Mouse (Mus musculus) forebrain, embryonic 10.5 days (tissue): ENCODE measurements around the gene L3mbtl3. TPM values are rescaled to one million over a fixed set of nuclear protein-coding genes. Genes with fewer than 3 reads are reported as not detected.

Experiments used
- DNase-seq: peaks from one replicate; pipeline ENCODE4 v3.0.0-alpha.2; 2017; ENCODE audit warnings: low spot score; ENCODE audit errors: extremely low spot score
- H3K27ac ChIP-seq: fragments of 300-500 bp; sonication (generic); 2 replicates; pipeline ENCODE4 v1.5.1; 2016; ENCODE audit warnings: mild to moderate bottlenecking
- H3K27me3 ChIP-seq: fragments of 300-500 bp; sonication (generic); 2 replicates; pipeline ENCODE4 v1.6.1; 2016; ENCODE audit warnings: mild to moderate bottlenecking; ENCODE audit not compliant: poor library complexity, severe bottlenecking
- H3K36me3 ChIP-seq: fragments of 300-500 bp; sonication (generic); replicated peaks from 2 replicates; pipeline ENCODE4 v1.6.1; 2016; ENCODE audit warnings: mild to moderate bottlenecking, moderate library complexity
- H3K4me1 ChIP-seq: fragments of 300-500 bp; sonication (generic); 2 replicates; pipeline ENCODE4 v1.6.1; 2016
- H3K4me3 ChIP-seq: fragments of 300-500 bp; sonication (generic); 2 replicates; pipeline ENCODE4 v1.5.1; 2016; ENCODE audit warnings: mild to moderate bottlenecking, moderate library complexity
- H3K9me3 ChIP-seq: fragments of 300-500 bp; sonication (generic); 2 replicates; pipeline ENCODE4 v1.6.1; 2016; ENCODE audit warnings: mild to moderate bottlenecking, moderate library complexity
- WGBS: fragments of 180-500 bp; shearing (Covaris S2); methylation state at CpG from one replicate; pipeline ENCODE4 v1.1.7; 2016; 5-methylcytosine and 5-hydroxymethylcytosine counted together
- polyA plus RNA-seq: library from polyadenylated mRNA; unstranded; fragments of >200 nt; fragmentation: Nextera tagmentation; extraction: Ambion mirVana; gene quantifications from 2 replicates; pipeline ENCODE4 v1.2.1, GENCODE M21; 2016

Gene L3mbtl3
- polyA plus RNA-seq, 1 experiment from 2014 or later: 18.5 TPM

DNA sequence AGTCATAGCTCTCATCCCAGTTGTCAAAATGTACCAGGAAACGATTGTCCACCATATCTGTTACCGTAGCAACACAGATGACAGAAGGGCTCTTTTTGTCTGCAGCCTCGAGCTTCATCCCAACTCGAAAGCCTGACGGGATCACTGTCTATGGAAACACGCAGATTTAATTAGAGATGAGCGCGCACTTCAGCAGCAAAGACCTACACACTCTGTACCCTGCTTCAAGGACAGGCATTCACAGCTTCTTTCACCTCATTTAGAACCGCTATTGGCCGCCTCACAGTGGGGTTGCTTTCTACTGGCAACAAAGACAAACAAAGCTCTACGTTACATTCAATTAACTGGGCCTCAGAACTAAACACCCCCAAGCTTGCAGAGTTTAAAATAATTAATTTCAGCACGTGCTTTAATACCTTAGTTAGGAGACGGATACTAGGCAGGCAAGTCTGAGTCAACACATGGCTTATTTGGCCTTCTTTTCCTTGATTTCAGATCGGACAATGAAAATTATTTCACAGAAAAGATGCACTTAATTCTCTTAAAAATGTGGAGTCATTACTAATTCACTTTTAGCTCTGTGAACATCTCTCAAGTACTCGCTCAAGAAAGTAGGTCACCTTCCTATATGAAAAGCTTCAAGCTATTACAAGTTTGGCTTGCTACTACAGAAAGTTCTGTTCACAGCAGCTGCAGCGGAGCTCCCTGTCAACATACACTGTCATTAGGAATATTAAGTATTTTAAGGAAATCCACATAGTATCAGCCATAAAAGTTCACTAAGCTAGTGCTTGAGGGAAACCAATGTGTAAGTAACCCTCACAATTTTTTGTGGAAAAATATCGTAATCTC lies 47.9 kb downstream of the L3mbtl3 start:
- H3K27me3 ChIP-seq: peaks cover 74% of the 10 kb centered on the region
- H3K4me1 ChIP-seq: peaks cover 26% of the 10 kb centered on the region
- H3K27ac ChIP-seq: no peak overlapping the region
- no peak overlapping the region for H3K4me3 ChIP-seq
- no peaks in the 10 kb centered on the region for H3K9me3 ChIP-seq
- 27% methylated on average over 17 of the region's 17 CpGs for WGBS
- DNase-seq: peak; percentile 58
- peaks cover 74% of the 10 kb centered on the region for H3K36me3 ChIP-seq

DNA sequence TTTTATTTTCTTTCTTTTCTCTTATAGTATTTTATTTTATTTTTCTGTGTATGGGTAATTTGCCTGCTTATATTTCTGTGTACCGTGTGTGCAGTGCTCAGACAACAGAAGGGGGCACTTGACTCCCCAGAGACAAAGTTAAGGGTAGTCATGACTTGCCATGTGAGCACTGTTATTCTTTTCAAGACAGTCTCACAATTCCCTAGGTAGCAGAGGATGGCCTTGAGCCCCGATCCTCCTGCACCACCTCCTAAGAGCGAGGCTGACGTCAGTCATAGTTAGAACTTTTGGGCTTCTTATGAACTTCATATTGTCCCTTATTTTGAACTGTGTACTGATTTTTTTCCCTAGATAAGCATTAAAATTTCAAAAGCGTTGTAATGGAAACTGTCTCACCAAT lies 48.5 kb downstream of the L3mbtl3 start:
- Histone ChIP-seq H3K4me1 (peaks cover 23% of the 10 kb centered on the region), H3K9me3 (no peaks in the 10 kb centered on the region), H3K27me3 (peaks cover 72% of the 10 kb centered on the region), H3K36me3 (peaks cover 75% of the 10 kb centered on the region), H3K4me3 (no peak overlapping the region), H3K27ac (no peak overlapping the region)
- DNase-seq: no peak
- WGBS: 72% methylated on average over 5 of the region's 5 CpGs

DNA sequence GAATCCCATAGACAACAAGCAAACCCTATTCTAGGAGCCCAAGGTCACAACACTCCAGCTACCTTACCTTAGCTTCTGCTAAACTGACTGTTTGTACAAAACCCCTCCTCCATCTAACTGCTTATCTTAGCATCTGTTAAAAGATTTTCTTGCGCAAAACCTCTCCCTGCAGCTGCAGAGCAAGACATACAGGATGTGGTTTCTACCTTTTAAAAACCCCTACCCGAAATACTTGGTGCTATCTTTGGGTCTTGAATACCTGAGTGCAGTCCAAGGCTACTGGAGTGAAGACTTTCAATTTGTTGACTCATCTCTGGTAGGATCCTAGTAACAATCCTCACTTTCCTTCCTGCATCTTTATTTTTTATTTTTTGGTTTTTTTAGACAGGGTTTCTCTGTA lies 50.5 kb downstream of the L3mbtl3 start:
- WGBS: 93% methylated on average over 2 of the region's 2 CpGs

GRCm38 (mm10) chr10:26322344-26323051 lies 53.3 kb downstream of the L3mbtl3 start:
- WGBS: 83% methylated on average over 7 of the region's 7 CpGs
- no peak overlapping the region for H3K27ac ChIP-seq
- peaks cover 91% of the 10 kb centered on the region for H3K36me3 ChIP-seq

More for the DNA sequence above, 50.5 kb downstream of the L3mbtl3 start:
- Histone ChIP-seq H3K27me3 (peaks cover 54% of the 10 kb centered on the region), H3K4me3 (no peak overlapping the region), H3K9me3 (no peaks in the 10 kb centered on the region), H3K36me3 (peaks cover 81% of the 10 kb centered on the region), H3K4me1 (peaks cover 23% of the 10 kb centered on the region), H3K27ac (no peak overlapping the region)
- DNase-seq: no peak

DNA sequence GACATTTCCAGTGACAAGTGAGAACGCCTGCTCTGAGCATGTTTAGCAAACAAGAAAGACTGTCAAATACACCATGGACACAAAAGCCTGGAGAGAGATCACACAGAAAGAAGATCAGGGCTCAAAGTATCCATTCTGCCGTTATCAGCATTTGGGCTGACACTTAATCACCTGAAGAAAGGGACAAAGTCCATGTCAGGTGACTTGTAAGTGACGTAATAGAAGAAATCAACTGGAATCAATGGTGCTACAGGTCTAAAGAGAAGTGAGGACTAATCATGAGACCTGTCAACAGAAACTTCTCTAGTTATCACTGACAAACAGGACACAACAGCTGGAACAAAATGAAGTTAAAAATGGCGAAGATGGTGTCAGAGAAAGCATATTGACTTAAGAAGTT lies 55.1 kb downstream of the L3mbtl3 start:
- Histone ChIP-seq H3K27ac (no peak overlapping the region), H3K4me3 (no peak overlapping the region), H3K4me1 (no peaks in the 10 kb centered on the region), H3K36me3 (peaks cover 86% of the 10 kb centered on the region), H3K9me3 (no peaks in the 10 kb centered on the region), H3K27me3 (peaks cover 20% of the 10 kb centered on the region)
- WGBS: 96% methylated on average over 4 of the region's 4 CpGs
- no peak for DNase-seq

More at GRCm38 (mm10) chr10:26322344-26323051, 53.3 kb downstream of the L3mbtl3 start:
- Histone ChIP-seq H3K4me3 (no peak overlapping the region), H3K4me1 (peaks cover 4% of the 10 kb centered on the region), H3K9me3 (no peaks in the 10 kb centered on the region), H3K27me3 (peaks cover 33% of the 10 kb centered on the region)
- DNase-seq: no peak

GRCm38 (mm10) chr10:26314327-26314726 lies 61.4 kb downstream of the L3mbtl3 start:
- H3K27ac ChIP-seq: no peak overlapping the region
- no peak overlapping the region for H3K4me3 ChIP-seq
- no peak for DNase-seq
- no peaks in the 10 kb centered on the region for H3K4me1 ChIP-seq
- H3K9me3 ChIP-seq: no peaks in the 10 kb centered on the region
- H3K36me3 ChIP-seq: peaks cover 90% of the 10 kb centered on the region
- H3K27me3 ChIP-seq: no peaks in the 10 kb centered on the region
- WGBS: 88% methylated on average over 15 of the region's 15 CpGs

DNA sequence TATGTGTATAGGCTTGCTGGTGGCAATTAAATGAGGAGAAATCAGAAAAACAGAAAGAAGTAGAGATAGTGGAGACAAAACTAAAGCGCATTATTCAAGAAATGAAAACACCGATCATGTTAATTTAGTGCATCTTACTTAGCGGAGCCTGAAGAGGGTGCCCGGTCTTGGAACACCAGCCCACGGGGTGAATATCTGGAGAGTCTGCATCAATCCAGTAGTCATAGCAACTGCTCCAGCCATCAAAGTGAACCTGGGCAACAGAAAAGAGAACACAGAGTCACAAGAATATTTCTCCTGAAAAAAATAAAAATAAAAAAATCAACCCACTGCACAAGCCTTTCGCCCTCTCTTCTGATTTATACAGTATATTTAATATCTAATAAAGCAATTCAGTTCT lies 72.3 kb downstream of the L3mbtl3 start:
- Histone ChIP-seq H3K9me3 (no peaks in the 10 kb centered on the region), H3K4me3 (no peak overlapping the region), H3K4me1 (no peaks in the 10 kb centered on the region), H3K27me3 (no peaks in the 10 kb centered on the region), H3K27ac (no peak overlapping the region), H3K36me3 (peaks cover 75% of the 10 kb centered on the region)
- WGBS: 97% methylated on average over 6 of the region's 6 CpGs
- DNase-seq: no peak

DNA sequence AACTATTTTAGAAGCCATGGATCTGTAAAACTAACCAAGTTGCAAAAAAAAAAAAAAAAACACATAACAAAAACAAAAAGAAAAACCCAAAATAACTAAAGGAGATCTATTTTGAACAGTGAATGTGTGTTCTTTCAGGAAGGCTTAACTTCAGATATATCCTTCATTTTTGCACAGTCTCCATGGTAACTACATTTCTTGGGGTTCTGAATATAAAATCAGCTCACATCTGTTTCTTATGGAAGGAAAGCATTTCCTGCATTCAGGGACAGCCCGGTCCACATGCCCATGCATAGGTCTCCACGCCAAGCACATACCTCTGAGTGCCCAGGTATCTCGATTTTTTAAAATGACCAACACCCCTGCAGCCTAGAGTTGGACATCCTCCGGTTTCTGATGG lies 73.4 kb downstream of the L3mbtl3 start:
- DNase-seq: no peak
- WGBS: 93% methylated on average over 4 of the region's 4 CpGs
- H3K4me3 ChIP-seq: no peak overlapping the region
- H3K9me3 ChIP-seq: no peaks in the 10 kb centered on the region
- H3K4me1 ChIP-seq: no peaks in the 10 kb centered on the region
- H3K27me3 ChIP-seq: no peaks in the 10 kb centered on the region
- H3K36me3 ChIP-seq: peaks cover 76% of the 10 kb centered on the region
- no peak overlapping the region for H3K27ac ChIP-seq

DNA sequence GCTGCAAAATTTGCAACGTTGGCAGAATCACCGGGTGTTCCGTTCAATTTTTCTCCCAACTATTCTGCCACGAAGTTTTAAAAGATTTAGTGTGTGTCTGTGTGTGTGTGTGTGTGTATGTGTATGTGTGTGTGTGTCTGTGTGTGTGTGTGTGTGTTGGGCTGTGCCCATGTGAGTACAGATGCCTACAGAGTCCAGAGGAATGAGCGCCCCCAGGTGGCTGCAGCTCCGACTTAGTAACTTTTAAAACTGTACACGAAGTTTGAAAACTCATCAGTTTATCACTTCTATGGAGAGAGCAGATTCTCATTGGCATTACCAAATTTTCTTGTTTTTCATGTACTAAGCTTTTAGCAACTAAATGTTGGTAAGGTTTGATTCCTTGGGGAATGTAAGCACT lies 78.1 kb downstream of the L3mbtl3 start:
- Histone ChIP-seq H3K4me3 (no peak overlapping the region), H3K27ac (no peak overlapping the region), H3K27me3 (no peaks in the 10 kb centered on the region), H3K36me3 (peaks cover 84% of the 10 kb centered on the region), H3K9me3 (no peaks in the 10 kb centered on the region), H3K4me1 (no peaks in the 10 kb centered on the region)
- no peak for DNase-seq
- WGBS: 91% methylated on average over 7 of the region's 7 CpGs

DNA sequence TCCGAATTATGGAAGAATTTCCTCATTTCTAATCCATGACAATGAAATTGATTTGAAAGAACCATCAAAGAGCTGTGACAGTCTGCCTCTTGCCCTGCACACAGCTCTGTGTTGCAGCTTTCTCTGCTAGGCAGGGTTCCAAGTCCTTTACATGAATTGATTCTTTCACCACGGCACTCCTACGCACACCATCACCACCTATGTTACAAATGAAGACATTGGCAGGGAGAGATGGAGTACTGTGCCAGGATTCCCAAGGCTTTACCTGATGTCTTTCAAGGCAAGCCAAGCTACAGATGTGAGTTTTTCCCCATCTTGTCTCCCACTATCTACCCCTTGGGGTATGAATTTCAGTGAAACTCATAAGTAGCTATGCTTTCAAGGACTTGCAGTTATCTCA lies 78.6 kb downstream of the L3mbtl3 start:
- Histone ChIP-seq H3K4me1 (no peaks in the 10 kb centered on the region), H3K9me3 (no peaks in the 10 kb centered on the region), H3K4me3 (no peak overlapping the region), H3K27ac (no peak overlapping the region), H3K36me3 (peaks cover 84% of the 10 kb centered on the region), H3K27me3 (no peaks in the 10 kb centered on the region)
- WGBS: 91% methylated on average over 3 of the region's 3 CpGs
- no peak for DNase-seq

DNA sequence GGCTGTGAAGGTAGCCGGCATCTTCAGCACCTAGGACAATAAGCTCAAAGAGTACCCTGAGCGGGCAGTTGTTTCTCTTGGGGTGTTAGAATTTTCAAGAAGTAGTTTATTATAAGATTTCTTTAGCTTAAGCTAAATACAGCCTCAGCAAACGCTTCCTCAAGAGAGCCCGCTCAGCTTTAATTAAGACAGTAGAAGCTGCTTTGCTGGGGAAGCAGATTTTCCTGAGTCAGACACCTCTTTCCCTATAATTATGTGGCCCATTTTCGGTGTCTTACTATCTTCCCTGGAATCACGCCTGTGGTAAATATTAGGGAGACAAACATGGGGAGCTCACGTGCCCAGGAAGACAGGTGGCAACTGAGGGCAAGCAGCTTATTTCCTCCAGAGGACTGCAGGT lies 88.6 kb downstream of the L3mbtl3 start:
- peaks cover 77% of the 10 kb centered on the region for H3K36me3 ChIP-seq
- no peaks in the 10 kb centered on the region for H3K9me3 ChIP-seq
- H3K27ac ChIP-seq: no peak overlapping the region
- WGBS: 92% methylated on average over 7 of the region's 7 CpGs
- H3K4me3 ChIP-seq: no peak overlapping the region
- no peak for DNase-seq
- no peaks in the 10 kb centered on the region for H3K27me3 ChIP-seq
- peaks cover 11% of the 10 kb centered on the region; the same call in 1 of the 2 replicates for H3K4me1 ChIP-seq

DNA sequence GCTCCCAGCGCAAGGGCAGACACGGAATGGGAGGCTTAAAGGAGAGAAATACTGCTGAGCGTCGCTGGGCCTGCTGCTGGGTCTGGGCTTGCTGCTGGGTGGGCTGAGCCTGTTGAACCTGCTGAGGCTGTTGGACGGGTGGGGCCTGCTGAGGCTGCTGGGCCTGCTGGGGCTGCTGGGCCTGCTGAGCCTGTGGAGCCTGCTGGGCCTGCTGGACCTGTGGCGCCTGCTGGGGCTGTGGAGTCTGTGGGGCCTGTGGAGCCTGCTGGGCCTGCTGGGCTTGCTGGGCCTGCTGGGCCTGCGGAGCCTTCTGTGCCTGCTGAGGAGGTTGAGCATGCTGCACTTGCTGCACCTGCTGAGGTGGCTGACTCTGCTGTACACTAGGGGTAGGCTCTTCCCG lies 95.8 kb downstream of the L3mbtl3 start:
- 47% methylated on average over 8 of the region's 8 CpGs for WGBS
- Histone ChIP-seq H3K27me3 (no peaks in the 10 kb centered on the region), H3K4me1 (no peaks in the 10 kb centered on the region), H3K9me3 (no peaks in the 10 kb centered on the region), H3K36me3 (peaks cover 84% of the 10 kb centered on the region), H3K27ac (no peak overlapping the region), H3K4me3 (no peak overlapping the region)
- no peak for DNase-seq

DNA sequence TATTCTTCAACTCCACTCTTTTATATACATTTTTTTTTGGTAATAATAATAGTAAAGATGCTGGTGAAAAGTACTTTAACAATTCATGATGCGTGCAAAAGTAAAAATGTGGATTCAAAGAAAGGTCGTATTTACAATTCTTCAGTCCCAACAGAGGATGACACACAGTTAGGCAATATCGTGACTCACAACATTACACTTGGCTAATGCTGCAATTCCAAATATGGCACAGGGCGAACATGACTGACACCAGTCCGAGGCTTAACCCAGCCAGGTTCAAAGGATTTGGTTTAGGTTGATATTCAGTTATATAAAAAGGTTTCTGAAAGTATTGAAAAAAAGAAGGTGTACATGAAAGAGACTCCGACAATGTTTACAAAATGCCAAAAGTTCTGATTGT lies 100.4 kb downstream of the L3mbtl3 start:
- no peak for DNase-seq

More for the DNA sequence above, 100.4 kb downstream of the L3mbtl3 start:
- H3K27me3 ChIP-seq: no peaks in the 10 kb centered on the region
- H3K4me1 ChIP-seq: no peaks in the 10 kb centered on the region
- peaks cover 66% of the 10 kb centered on the region for H3K36me3 ChIP-seq
- no peaks in the 10 kb centered on the region for H3K9me3 ChIP-seq
- H3K4me3 ChIP-seq: no peak overlapping the region
- WGBS: 92% methylated on average over 6 of the region's 6 CpGs
- no peak overlapping the region for H3K27ac ChIP-seq
